Mouse (Mus musculus): ENCODE measurements at regions not wholly inside any gene's neighbourhood (a gene's known extent, or its start where the extent isn't known, plus 50 kb on each side); places are given as distances from the start of the nearest gene placed in this dataset.

DNA sequence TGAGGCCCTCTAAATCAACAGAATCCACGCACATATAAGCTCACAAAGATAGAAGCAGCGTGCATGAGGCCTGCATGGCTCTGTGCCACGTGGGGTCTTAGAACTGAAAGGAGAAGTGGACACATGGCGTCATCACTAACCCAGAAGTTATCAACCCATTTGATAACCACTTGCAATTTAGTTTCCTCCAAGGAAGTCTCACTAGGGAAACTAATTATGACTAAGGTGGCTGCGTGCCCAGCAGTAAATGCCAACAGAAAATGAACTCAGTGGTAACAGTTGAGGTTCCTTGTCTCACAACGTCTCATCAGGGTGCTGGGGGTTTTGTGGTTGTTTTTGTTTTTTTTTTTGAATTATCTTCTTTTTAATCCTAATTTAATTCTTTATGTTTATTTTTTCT lies 200.6 kb upstream of the Sesn3 start:
- no peak for TF ChIP-seq POLR2A (IDR thresholded peaks at IDR 0.05; ENCODE audit: borderline replicate concordance, control insufficient read depth, low read depth, low read length)
- TF ChIP-seq CTCF (IDR thresholded peaks at IDR 0.05; ENCODE audit: control insufficient read depth, insufficient read depth, low read length) = no peak
